Mouse (Mus musculus) induced T-regulatory cell, adult 2 months (primary cell): ENCODE data around the gene Wiz.

Experiments
- DNase-seq: peaks from one replicate; pipeline ENCODE4 v3.0.0-alpha.2; 2012; ENCODE audit warnings: low read depth

The Wiz gene

DNA sequence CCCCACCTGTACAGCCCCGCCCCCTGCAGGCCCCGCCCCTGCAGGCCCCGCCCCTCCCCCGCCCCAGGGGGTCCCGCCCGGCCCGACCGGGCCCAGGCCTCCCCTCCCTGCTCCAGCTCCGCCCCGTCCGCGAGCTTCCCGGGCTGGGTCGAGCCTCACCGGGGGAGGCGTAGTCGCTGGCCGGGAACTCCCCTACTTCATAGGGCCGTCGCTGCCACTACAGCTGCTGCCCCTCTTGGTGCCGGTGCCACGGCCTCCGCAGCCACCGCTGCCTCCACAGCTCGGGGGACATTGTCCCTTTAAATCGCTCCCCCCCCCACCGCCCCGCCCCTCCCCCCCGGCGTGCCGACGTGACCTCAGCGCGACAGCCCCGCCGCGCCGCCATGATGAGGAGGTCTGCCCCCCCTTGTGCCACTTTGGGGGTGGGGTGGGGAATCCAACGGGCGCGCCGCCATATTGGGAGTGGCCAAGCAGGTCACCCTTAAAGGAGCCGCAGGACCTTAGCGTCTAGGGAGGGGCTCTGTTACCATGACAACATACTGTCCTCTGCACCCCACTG lies at the start of gene Wiz:
Wiz (minus strand) TSS at position 339 of the 559 bp plus-strand sequence.
- DNase-seq: peak; percentile 93

DNA sequence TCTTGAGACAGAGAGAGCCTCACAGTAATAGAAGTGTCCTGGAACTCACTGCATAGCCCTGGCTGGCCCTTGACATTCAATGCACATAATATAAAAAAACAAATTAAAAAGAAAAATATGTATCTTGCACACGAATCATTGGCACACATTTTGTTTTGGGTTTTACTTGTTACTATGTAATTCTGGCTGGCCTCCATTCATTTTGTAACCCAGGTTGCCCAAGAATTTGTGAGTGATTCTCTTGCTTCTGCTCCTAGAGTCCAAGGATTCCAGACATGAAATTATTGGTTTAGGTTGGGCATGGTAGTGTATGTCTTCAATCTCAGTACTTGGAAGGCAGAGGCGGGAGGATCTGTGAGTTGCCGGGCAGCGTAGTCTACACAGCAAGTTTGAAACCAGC lies 47.9 kb upstream of the Wiz start:
- DNase-seq: no peak

DNA sequence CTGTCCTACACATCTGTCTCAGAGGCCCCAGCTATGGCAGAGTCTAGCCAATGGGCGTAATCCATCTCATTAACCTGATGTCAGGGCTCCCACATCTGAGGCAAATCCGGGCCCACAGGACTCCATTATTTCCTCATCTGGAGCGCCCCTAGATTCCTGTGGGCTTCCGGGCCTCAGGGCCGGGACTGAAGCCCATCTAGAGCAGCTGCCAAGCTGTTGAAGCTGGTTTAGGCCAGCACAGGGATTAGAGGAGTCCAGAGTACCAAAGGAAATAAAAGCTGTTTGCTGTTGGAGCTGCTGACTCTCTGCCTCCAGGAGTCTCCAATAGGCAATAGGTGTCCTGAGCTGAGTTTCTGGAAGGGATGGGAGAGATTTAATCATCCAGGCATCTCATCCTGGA lies 45.9 kb upstream of the Wiz start:
- DNase-seq: no peak

DNA sequence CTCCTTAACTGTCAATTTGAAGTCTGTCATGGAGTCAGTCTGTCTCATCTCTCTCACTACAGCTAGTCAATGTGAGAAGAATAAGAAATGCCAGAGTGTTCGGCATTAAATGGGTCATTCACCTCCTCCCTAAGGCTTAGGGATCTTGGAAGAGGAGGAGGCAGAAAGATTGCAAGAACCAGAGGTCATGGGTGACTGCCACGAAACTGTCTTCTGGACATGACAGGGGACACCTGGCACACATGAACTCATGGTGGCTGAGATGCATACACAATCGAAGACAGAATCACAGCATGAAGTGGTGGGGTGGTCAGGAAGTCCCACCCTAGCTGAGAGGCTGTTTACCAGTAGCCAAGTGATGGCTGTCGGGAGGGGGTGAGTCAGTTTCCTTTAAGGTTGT lies 45.1 kb upstream of the Wiz start:
- no peak for DNase-seq

DNA sequence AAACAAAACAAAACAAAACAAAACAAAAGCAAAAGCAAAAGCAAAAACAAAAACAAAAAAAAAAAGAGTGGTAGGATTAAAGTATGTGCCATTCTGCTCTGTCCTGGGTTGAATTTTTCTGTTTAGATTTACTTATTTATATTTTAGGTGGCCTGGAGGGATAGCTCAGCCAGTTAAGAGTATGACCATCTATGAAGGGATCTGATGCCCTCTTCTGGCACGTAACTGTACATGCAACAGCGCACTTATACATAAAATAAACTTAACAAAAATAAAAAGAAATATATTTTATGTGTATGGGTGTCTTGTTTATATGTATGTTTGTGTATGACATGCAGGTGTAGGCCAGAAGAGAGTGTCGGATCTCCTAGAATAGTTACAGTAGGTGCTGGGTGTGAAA lies 42.7 kb upstream of the Wiz start:
- DNase-seq: peak; percentile 75

DNA sequence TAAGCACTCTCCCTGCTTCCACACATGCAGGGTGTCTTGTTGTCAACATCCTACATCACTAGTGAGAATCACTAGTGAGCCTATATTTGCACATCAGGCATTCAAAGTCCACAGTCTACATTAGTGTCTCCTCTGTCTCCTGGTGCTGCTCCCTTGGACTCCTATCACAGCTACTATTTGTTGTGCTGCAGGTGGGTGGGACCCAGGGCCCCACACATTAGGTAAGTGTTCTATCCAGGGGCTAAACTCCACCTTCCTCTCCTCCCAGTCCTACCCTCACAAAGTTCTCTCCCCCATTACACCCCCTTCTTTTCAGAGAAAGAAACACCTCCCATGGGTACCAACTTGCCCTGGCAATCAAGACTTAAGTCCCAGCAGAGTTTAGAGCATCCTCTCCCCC lies 37.4 kb upstream of the Wiz start:
- DNase-seq: no peak

DNA sequence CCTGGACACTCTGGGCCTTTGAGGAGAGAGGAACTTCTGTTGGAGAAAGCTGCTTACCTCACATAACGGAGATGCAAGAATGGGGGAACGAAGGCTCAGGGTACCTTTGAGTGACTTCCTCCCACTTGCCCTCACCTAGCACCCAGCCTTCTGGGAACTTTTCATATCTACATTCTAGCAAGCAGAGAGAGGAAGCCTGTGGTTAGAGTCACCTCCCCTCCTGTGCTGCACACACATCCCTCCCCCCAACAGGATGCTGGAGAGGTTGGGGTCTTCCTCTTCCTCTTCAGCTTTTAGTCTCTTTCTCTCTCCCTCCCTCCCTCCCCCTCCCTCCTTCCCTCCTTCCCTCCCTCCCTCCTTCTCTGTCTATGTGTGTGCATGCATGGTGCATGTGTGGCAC lies 34.8 kb upstream of the Wiz start, which contains the start of gene Pglyrp2:
Pglyrp2 (minus strand) TSS at position 134 of the 400 bp plus-strand sequence.
- DNase-seq: peak; percentile 79

DNA sequence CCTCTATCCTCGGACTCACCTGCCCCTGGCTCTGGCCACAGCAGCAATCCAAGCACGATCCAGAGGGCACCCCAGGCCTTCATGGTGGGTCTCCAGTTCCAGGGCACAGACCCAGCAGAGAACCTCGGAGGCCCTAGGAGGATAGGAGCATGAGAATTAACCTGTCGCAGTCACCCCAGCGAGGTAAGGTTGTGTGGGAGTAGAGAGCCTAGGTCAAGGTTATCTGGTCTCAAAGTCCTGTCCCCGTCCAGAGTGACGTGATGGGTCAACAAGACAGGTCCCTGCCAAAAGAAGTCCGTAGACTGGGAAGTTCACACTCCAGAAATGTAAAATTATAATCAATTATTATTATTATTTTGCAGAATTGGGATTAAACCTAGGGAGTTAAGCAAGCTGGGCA lies 31.5 kb upstream of the Wiz start:
- DNase-seq: no peak

DNA sequence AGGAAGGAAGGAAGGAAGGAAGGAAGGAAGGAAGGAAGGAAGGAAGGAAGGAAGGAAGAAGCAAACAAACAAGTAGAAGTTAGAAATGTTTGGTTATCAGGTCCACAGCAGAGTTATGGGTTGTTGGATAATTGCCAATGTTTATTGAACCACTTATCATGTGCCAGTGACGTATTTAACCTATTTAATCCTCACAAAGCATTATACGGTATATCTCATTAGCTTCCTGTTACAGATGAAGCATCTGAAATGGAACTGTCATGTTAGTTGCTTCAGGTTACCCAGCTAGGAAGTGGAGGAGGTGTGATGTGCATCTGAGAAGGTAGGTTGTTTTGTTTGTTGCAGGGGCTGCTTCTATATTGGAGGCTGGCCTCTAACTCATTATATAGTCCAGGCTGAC lies 30.8 kb upstream of the Wiz start:
- no peak for DNase-seq

DNA sequence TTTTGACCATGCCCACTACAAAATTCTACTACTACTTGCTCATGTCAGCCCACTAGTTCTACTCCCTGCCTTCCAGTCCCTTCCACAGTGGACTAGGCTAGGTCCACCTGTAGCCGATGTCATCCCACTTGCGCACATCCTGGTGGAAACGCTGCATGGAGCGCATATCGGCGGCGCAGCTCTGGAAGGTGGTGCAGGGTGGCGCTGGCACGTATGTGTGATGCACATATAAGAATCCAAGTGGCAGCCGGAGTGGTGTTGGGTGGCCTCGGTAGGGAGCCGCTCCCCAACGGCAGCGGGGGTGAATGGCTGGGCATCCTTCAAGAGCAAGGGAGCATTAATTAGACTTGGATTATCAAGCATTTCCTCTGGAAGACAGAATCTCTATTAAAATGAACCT lies 27.5 kb upstream of the Wiz start:
- no peak for DNase-seq

DNA sequence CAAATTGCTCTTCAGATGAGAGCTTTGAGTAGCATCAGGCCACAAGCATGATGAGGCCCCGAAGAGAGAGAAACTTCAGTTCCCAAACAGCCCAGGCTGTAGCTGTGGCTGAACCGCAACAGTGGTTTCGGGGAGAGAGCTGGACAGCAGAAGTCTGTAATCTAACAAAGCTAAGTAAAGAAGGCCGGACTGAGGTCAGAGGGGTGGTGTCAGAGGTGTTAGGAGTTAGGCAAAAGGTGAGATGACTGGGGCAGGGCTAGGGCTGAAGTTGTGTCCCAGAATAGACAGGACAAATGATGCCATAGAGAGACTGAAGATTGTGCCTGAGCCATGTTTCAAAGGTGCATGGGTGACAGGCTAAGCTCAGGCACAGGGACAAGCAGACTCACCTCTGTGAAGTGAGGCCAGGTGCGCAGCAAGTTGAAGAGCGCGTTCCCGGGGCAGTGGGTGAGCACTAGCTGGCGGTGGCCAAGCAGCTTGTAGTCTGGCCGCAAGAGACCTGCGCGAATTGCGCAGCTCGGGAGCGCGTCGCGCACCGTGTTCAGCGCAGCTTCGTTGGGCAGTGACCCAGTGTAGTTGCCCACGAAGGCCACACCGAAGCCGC lies 26.3 kb upstream of the Wiz start:
- no peak for DNase-seq

DNA sequence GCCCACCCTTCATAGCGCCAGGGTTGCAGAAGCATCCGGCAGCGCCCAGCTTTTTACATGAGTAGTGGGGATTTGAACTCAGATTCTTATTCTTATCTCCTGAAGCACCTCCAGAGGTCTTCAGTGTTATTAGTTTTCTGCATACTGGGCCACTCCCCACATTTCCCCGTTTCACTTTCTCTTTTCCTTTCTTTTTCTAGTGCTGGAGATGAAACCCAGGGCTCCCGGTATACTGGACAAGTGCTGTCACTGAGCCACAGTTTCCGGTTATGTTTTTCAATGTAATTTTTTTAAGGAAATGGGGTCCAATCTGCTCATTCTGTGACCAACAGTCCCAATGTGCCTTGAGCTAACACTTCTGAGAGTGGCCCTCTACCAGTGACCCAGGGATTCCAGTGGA lies 22.7 kb upstream of the Wiz start:
- peak; percentile 55 for DNase-seq

DNA sequence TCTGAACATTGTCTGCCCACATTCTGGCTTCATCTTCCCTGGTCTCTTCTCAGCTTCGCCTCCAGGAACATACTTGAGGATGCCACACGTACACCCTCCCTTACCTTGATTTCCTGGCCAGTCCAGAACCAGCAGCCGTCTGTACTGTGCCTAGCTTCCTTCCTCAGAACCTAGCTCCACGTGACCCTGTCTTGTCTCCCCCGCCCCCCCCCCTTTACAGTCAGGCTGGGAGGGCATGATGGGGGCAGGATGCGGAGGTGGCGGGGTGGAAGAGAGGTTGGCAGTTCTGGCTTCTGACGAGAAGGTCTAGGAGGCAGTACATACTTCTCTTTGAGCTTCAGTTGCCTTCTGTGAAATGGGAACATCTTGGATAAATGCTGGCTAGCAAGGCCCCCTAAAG lies 14.2 kb upstream of the Wiz start, which contains the start of gene Rasal3:
Rasal3 (minus strand) TSS at position 167 of the 400 bp plus-strand sequence.
- DNase-seq: peak; percentile 90

DNA sequence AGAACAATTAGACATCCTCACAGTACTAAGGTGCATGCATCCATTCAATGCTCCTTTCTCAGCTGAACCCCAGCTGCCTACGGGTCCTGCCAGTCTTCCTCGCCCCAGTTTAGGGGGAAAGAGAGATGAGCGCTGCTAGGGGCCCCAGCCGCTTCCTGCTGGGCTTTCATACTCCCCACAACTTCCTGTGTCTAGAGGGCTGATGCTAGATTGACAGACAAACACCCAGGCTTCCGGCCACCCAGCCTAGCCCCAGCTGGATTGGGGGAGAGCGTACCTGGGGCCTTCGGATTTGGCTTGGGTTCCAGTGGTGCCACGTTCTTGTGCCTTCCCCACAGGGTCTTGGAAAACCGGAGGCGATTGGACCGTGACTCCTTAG lies 13.5 kb upstream of the Wiz start:
- peak; percentile 88 for DNase-seq

DNA sequence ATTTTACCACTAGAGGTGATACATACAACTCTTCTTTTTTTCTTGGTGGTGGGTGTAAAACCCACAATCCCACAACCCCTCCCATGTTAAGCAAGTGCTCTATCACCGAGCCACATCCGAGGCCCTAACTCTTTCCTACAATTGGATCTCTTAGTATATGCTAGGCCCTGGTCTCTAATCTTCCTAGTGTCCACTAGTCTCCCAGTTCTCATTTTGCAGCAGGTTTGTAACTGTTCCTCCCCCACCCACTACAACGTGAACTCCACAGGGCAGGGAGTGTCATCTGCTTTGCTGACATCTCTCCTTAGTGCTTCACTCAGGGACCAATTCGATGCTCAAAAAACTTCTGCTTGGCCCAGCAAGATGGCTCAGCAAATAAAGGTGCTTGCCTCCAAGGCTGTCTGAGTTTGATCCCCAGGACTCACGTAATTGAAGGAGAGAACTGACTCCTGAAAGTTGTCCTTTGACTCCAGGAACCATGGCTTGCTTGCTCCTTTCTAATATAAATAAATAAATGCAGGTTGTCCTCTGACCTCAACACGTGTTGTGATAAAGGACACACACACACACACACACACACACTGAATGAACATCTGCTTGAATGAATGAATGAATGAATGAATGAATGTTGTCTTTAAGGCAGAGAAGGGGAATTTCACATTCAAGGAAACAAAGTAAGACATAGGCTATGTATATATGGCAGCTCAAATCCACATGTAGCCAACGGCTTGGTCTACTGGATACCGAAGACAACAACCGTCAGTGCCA lies 13.0 kb upstream of the Wiz start:
- peak; percentile 72 for DNase-seq

DNA sequence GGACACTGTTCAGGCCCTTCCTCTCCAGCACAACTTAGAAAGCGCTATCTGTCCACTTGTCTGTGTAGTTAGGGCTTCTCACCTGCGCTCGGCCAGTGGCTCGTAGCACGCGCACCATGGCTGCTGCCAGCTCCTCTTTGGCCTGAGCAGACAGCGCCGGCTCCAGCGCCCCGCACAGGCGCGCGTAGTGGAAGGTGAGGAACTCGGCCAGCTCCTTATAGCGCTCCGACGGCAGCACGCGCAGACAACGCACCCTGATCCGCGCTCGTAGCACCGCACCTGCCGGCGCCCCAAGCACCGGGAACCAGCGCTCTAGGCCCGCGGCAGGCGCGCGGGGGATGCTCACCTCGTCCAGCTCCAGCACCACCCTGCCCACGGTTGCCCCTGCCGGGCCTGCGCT lies 7.0 kb upstream of the Wiz start:
- DNase-seq: no peak

DNA sequence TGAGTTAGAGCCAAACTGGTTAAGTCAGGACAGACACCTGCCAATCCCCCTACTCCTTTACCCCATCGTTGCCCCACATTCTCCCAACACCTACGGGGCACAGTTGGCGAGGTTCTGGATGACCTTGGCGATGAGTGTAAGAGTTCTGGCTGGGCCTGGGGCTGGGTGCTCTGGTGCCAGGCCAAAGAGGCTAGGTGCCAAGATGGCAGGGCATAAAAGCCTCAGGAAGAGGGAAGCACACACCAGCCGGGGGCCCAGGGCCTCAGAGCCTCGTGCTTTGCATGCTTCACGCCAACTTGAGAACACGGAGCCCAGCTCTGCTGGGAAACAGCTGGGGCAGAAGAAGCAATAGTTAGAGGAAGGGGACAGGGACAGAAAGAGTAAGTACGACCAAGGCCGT lies 4.7 kb upstream of the Wiz start:
- no peak for DNase-seq

DNA sequence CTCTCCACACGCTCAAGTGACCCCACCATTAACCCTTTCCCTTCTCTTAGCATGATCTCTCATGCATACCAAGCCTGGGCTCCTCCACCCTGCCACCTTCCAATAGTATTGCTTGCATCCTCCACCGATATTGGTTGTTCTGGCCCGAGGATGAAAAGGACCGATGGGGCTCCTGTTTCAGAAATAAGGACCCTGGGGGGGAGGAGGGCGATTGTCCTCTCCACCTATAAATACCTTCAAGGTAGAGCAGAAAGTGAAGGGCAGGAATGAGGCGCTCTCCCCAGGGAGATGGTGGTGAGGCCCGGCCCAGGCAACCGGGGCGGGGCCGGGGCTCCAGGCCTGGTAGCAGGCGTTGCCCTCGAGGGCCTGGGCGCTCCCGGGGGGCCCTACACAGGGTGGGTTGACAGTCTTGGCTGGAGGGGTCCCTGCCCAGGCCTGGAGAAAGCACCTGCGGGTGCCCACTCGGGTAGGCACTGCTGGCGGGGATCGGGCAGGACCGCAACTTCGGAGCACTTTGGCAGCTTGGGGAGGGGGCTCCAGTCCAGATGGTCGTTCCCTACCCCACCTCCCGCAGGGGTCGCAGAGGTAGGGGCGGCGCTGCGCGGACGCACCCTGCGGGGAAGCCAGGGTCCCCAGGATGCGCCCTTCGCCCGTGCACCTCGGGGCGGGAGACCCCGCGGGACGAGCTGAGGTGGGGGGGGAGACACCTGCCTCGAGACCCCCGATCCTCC lies 704 bp downstream of the Wiz start:
- DNase-seq: peak; percentile 49

DNA sequence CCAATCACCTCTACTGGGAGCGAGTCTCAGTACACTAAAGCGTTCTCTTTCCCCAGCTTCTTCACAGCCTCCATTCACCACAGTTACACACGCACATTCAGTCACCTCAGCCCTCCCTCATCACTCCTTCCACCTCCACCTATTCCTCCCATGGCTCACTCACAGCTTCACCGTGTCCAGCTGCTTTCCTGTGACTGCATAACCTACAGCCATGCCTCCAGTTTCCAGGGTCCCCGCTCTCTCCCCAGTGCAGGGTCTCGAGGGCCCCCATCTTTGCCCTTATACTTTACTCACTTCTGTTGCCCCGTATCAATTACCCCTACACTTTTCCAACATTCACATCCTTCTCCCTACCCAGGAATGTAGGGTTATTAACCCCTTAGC lies 1.3 kb downstream of the Wiz start:
- peak; percentile 29 for DNase-seq

DNA sequence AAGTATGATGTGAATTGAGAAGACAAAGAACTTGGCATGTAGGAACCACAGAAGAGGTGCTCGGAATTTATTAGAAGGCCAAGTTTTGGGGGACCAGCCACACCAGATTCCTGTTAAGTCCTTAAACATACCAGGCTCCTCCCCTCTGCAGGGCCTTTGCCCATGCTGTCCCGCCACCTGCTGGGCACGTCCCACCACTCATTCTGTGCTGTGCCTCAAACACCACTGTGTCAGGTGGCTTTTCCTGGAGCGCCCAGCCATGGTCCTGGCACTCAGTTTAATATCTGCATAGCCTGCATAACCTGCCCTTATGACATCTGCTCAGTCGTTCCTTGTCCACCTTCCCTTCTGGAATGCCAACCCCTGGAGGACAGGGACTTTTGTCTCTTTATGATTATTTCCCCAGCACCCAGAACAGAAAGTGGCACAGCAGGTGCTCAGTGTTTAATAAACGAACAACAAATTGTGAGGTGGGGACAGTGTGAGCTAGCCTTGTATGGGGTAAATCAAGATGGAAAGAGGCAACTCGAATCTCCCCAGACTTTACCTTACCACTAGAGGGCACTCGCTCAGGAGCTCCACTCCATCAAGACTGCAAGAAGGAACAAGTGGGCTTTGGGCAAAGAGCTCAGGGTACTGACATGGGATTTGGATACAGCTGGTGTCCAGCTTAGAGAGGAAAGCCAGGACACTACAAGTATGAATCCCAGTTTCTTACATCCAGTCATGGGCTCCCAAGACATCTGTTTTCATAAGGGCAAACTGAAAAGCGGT lies 2.4 kb downstream of the Wiz start:
- peak; percentile 87 for DNase-seq

DNA sequence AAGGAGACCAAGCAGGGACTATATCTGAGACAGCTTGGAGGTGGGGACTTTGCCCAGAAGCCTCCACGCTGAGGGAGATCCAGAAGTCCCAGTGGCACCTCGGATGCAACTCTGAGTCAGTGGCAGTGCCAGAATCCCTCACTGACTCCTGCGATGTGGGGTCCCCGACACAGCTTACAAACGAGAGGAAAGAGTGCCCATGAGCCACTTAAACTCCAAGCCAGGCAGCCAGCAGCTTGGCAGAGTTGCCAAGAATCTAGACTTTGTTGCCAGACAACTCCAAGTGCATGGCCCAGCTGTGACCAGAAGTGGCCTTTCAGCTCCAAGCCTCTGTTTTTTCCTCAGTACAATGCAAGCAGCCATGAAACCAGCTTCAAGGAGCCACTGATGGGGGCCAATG lies 5.6 kb downstream of the Wiz start:
- no peak for DNase-seq

DNA sequence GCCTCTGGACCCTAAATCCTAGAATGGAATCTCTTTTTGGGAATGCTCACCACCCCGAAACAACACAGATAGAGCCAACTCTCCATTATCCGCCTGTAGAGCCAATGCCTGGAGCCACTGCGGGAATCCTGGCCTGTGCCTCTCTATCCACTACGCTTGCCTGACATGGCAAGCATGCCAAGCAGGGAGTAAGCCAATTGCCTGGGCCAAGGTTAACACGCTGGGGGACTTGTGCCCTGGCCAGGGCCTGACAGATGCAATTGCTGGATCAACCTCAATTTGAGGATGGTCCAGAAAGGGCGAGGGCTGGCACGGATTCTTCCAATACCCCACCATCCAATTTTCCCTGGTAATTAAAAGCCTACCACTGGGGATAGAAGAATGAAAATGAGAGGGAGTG lies 6.7 kb downstream of the Wiz start:
- DNase-seq: no peak
